Mouse (Mus musculus): Measurements from ENCODE around the gene Ap1b1.

GRCm38 (mm10) chr11:5046321-5046926 lies 59.8 kb downstream of the Ap1b1 start:
- TF ChIP-seq CTCF (IDR thresholded peaks at IDR 0.05; ENCODE audit: borderline replicate concordance, insufficient read depth, low read length) (no peak), POLR2A (IDR thresholded peaks at IDR 0.05; ENCODE audit: low read depth, low read length) (no peak)

Measured in embryonic fibroblast, embryonic 13.5 days (primary cell).